Mouse (Mus musculus) forebrain, embryonic 14.5 days (tissue): ENCODE measurements around the gene Ceacam18. TPM values are rescaled to one million over a fixed set of nuclear protein-coding genes. Genes with fewer than 3 reads are reported as not detected.
A peak's percentile ranks its signal among the peaks of the same experiment; 100 is the strongest.

Source experiments
- ATAC-seq: fragments of 200-750 bp; cut with Nextera tagmentation; 2 replicates; pipeline ENCODE4 v1.8.0; 2017; ENCODE audit warnings: mild to moderate bottlenecking, moderate library complexity
- DNase-seq: peaks from one replicate; pipeline ENCODE4 v3.0.0-alpha.2; 2015; ENCODE audit warnings: low spot score
- H3K27ac ChIP-seq: fragments of 300-500 bp; sonication (generic); 2 replicates; pipeline ENCODE4 v1.5.1; 2014; ENCODE audit warnings: low read depth, mild to moderate bottlenecking, control low read depth, low read length, moderate library complexity
- H3K27me3 ChIP-seq: fragments of 300-500 bp; sonication (generic); replicated peaks from 2 replicates; pipeline ENCODE4 v1.6.1; 2014; ENCODE audit warnings: low read length, control low read depth, mixed read lengths; ENCODE audit not compliant: control insufficient read depth, insufficient read depth
- H3K36me3 ChIP-seq: fragments of 300-500 bp; sonication (generic); 2 replicates; pipeline ENCODE4 v1.6.1; 2014; ENCODE audit warnings: low read length, control low read depth; ENCODE audit not compliant: control insufficient read depth, insufficient read depth
- H3K4me1 ChIP-seq: fragments of 300-500 bp; sonication (generic); 2 replicates; pipeline ENCODE4 v1.6.1; 2014; ENCODE audit warnings: antibody characterized with exemption, low read length, control low read depth; ENCODE audit not compliant: control insufficient read depth, insufficient read depth
- H3K4me2 ChIP-seq: fragments of 300-500 bp; sonication (generic); 2 replicates; pipeline ENCODE4 v1.6.1; 2014; ENCODE audit warnings: mild to moderate bottlenecking, control low read depth, low read length
- H3K4me3 ChIP-seq: fragments of 300-500 bp; sonication (generic); 2 replicates; pipeline ENCODE4 v1.5.1; 2014; ENCODE audit warnings: low read depth, low read length, control low read depth
- H3K9ac ChIP-seq: fragments of 300-500 bp; sonication (generic); 2 replicates; pipeline ENCODE4 v1.6.1; 2014; ENCODE audit warnings: mild to moderate bottlenecking, low read length, control low read depth, moderate library complexity
- H3K9me3 ChIP-seq: fragments of 300-500 bp; sonication (generic); replicated peaks from 2 replicates; pipeline ENCODE4 v1.6.1; 2016; ENCODE audit warnings: low read length, control low read depth, mixed read lengths; ENCODE audit not compliant: control insufficient read depth
- WGBS: fragments of 180-500 bp; shearing (Covaris S2); extraction: QIAGEN DNeasy Blood & Tissue Kit; methylation state at CpG from one replicate; pipeline ENCODE4 v1.1.7; 2014; 5-methylcytosine and 5-hydroxymethylcytosine counted together
- polyA plus RNA-seq: library from polyadenylated mRNA; unstranded; fragments of >200 nt; fragmentation: Nextera tagmentation; extraction: Ambion mirVana; gene quantifications from 2 replicates; pipeline ENCODE4 v1.2.1, GENCODE M21; 2014

Ceacam18 gene
- not detected in 2 replicates for polyA plus RNA-seq

DNA sequence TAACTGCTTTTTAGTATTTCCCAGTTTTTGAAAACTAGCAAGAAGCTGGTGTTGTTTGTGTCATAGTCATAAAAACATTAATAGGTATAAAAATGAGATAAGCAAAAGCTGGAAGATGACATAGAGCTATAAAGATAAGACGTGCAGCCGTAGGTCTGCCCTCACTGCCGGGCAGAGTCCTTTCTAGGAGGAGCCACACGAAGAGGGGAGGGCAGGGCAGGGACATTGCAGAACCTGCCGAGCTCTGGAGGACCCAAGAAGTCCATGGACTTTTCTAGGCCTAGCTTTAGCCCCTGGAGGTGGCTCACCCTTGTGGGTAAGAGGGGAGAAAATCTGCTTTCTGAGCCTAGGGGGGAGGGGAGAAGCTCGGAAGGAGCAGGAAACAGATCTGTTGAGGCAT is at the start of gene Ceacam18:
Ceacam18 (plus strand) TSS at position 208 of the 400 bp plus-strand sequence.
- Histone ChIP-seq H3K4me1 (no peaks in the 10 kb centered on the region), H3K4me3 (no peak within 1 kb of the TSS), H3K9me3 (no peaks in the 10 kb centered on the region), H3K36me3 (no peaks in the 10 kb centered on the region), H3K9ac (no peak within 1 kb of the TSS), H3K4me2 (no peak within 1 kb of the TSS), H3K27me3 (no peaks in the 10 kb centered on the region), H3K27ac (no peak within 1 kb of the TSS)
- DNase-seq (no peak), ATAC-seq (no peak)
- WGBS = 78% methylated on average over 6 of the region's 6 CpGs

- Histone ChIP-seq H3K4me2 (no peak overlapping the region), H3K27ac (no peak overlapping the region), H3K4me1 (peaks cover 10% of the 10 kb centered on the region), H3K4me3 (no peak overlapping the region), H3K27me3 (no peaks in the 10 kb centered on the region), H3K9ac (no peak overlapping the region), H3K9me3 (no peaks in the 10 kb centered on the region), H3K36me3 (peaks cover 59% of the 10 kb centered on the region)
- ATAC-seq = no peak
- 85% methylated on average over 5 of the region's 5 CpGs for WGBS
- no peak for DNase-seq
Measured at GRCm38 (mm10) chr7:43584790-43585189, 49.7 kb upstream of the Ceacam18 start.

DNA sequence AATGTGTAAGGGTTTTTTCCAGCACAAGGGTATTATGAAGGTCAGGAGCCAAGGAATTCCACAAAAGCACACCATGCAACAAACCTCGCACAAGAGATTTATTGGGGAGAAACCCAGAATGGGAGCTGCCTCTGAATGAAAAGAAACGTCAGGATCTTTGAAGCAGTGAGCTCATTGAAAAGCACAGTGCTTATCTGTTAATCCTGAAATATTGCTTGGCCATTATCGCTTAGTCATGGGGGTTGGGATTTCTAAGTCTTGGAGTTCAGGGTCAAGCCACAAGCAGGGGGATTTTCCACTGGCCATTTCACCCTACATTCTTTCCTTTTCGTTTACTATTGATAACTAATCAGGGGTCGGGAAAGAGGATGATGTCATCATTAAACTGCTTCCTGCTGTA is 32.6 kb upstream of the Ceacam18 start:
- DNase-seq = peak; percentile 11
- Histone ChIP-seq H3K27me3 (no peaks in the 10 kb centered on the region), H3K36me3 (no peaks in the 10 kb centered on the region), H3K9me3 (no peaks in the 10 kb centered on the region), H3K4me1 (peaks cover 4% of the 10 kb centered on the region; the same call in 1 of the 2 replicates), H3K27ac (no peak overlapping the region), H3K4me3 (no peak overlapping the region), H3K9ac (no peak overlapping the region), H3K4me2 (no peak overlapping the region)
- 14% methylated on average over 5 of the region's 5 CpGs for WGBS
- no peak for ATAC-seq

- 16% methylated on average over 41 of the region's 41 CpGs for WGBS
- peak; percentile 86 for DNase-seq
- H3K4me2 ChIP-seq = peak within 1 kb of the TSS; percentile 69
- H3K4me3 ChIP-seq = peak within 1 kb of the TSS; percentile 35
- no peaks in the 10 kb centered on the region for H3K36me3 ChIP-seq
- peak within 1 kb of the TSS; percentile 41 for H3K9ac ChIP-seq
- no peak within 1 kb of the TSS for H3K27ac ChIP-seq
- H3K27me3 ChIP-seq = no peaks in the 10 kb centered on the region
- no peaks in the 10 kb centered on the region for H3K9me3 ChIP-seq
- H3K4me1 ChIP-seq = peaks cover 7% of the 10 kb centered on the region
- ATAC-seq = peak; percentile 94
Measured at GRCm38 (mm10) chr7:43606896-43607742, 27.4 kb upstream of the Ceacam18 start, which contains the start of gene Zfp819. Gene Zfp819, plus strand, starts transcription at chr7:43607169.

DNA sequence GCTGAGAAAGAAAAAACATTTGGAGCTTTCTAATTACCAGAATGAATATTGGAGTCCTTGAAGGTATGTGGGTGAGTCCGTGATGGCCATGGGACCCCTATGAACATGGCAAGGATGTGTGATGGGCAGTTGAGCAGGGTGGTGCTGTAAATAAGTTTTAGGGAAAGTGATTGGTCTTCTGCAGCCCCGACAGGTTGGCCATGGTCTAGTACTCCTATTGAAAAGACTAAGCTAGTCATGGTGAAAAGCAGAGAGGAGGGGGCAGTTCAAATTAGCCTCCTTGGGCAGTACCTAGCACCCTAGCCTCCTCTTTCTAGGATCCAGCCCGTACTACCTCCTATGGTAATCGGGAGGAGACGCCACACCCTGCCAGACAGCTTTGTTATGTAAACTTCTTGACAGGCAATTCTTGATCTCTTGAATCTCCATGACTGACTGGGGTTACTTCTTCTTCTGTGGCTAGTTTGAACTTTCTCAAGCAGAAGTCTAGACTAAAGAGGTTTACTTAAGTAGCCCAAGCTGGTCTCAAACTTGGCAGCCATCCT is 26.7 kb upstream of the Ceacam18 start:
- peaks cover 5% of the 10 kb centered on the region for H3K4me1 ChIP-seq
- no peak overlapping the region; the same call in 1 of the 2 replicates for H3K9ac ChIP-seq
- no peak overlapping the region for H3K4me3 ChIP-seq
- ATAC-seq = no peak
- peak overlapping the region; percentile 69 for H3K4me2 ChIP-seq
- no peaks in the 10 kb centered on the region for H3K27me3 ChIP-seq
- no peaks in the 10 kb centered on the region for H3K9me3 ChIP-seq
- no peak overlapping the region for H3K27ac ChIP-seq
- 48% methylated on average over 5 of the region's 5 CpGs for WGBS
- H3K36me3 ChIP-seq = no peaks in the 10 kb centered on the region
- DNase-seq = no peak

GRCm38 (mm10) chr7:43608316-43608824 is 26.1 kb upstream of the Ceacam18 start:
- Histone ChIP-seq H3K9me3 (no peaks in the 10 kb centered on the region), H3K4me2 (no peak overlapping the region), H3K27me3 (no peaks in the 10 kb centered on the region), H3K36me3 (no peaks in the 10 kb centered on the region), H3K4me1 (peaks cover 5% of the 10 kb centered on the region), H3K9ac (no peak overlapping the region), H3K4me3 (no peak overlapping the region), H3K27ac (no peak overlapping the region)
- ATAC-seq = no peak
- DNase-seq = no peak
- WGBS = 83% methylated on average over 7 of the region's 7 CpGs

DNA sequence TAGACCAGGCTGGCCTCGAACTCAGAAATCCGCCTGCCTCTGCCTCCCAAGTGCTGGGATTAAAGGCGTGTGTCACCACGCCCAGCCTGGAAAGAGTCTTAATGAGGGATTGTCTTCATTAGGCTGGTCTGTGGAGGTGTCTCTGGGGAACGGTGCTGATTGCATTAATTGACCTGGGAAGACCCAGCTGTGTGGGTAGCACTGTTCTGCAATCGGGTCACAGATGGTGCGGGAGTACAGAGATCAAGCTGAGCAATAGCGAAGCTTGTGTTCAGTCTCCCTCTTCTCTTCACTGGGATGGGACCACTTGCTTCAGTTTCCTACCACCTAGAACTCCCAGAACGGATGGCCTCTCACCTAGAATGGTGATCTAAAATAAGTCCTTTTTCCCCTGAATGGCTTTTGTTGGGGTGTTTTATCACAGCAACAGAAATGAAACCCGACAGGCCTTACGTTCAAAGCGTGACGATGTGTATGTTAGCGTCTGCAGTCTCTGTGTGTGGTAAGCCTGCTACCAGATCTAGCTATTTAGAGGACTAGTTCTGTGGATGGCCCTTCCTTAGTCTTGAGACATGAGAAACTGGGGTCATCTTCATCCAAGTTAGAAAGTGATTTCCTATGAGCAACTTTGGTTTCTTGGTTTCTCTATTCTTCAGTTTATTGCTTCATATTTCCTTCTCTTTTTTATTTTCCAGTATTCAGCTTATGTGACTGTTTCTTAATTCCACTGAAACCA is 20.5 kb upstream of the Ceacam18 start:
- WGBS = 86% methylated on average over 14 of the region's 14 CpGs
- Histone ChIP-seq H3K4me3 (no peak overlapping the region), H3K9ac (no peak overlapping the region), H3K4me2 (no peak overlapping the region), H3K27me3 (no peaks in the 10 kb centered on the region), H3K9me3 (no peaks in the 10 kb centered on the region), H3K27ac (no peak overlapping the region), H3K36me3 (no peaks in the 10 kb centered on the region), H3K4me1 (no peaks in the 10 kb centered on the region)
- DNase-seq (no peak), ATAC-seq (no peak)

DNA sequence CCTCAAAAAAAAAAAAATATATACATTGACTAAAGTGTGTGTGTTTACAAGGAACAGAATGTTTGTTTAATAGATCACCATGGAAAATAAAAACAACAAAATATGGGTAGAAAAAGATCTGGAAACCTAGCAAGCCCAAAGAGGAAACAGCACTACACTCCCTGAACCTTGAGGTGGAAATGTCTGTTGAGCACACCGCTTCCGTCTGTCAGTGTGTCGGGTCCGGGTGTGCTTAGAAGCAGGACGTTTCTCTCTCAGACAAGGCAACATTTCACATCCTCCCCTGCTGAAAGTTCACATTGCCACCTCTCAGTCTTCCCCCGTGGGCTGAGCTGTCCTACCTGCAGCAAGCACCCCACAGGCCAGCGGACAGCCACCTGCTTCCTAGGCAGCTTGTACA is 11.6 kb upstream of the Ceacam18 start:
- WGBS = 85% methylated on average over 7 of the region's 7 CpGs
- Histone ChIP-seq H3K9me3 (no peaks in the 10 kb centered on the region), H3K27me3 (no peaks in the 10 kb centered on the region), H3K36me3 (no peaks in the 10 kb centered on the region), H3K4me1 (no peaks in the 10 kb centered on the region), H3K9ac (no peak overlapping the region), H3K4me3 (no peak overlapping the region), H3K27ac (no peak overlapping the region), H3K4me2 (no peak overlapping the region)
- DNase-seq (no peak), ATAC-seq (no peak)
